Mouse (Mus musculus) kidney, embryonic 16.5 days (tissue): Measurements from ENCODE around the gene Pou3f1. TPM values are rescaled to one million over a fixed set of nuclear protein-coding genes. Genes with fewer than 3 reads are reported as not detected.
"Not testable (repeated sequence)": the region's sequence is repeated elsewhere in the genome, so short reads cannot be mapped to it uniquely, and the experiment has no call there.

Experiments used
- ATAC-seq: fragments of 200-750 bp; cut with Nextera tagmentation; 2 replicates; pipeline ENCODE4 v1.8.0; 2017; ENCODE audit warnings: moderate TSS enrichment; ENCODE audit not compliant: low FRiP score, low TSS enrichment
- H3K27ac ChIP-seq: fragments of 300-500 bp; sonication (generic); 2 replicates; pipeline ENCODE4 v1.5.1; 2014; ENCODE audit warnings: low read length
- H3K27me3 ChIP-seq: fragments of 300-500 bp; sonication (generic); 2 replicates; pipeline ENCODE4 v1.6.1; 2014; ENCODE audit warnings: low read length, control low read depth, mixed read lengths; ENCODE audit not compliant: insufficient read depth
- H3K36me3 ChIP-seq: fragments of 300-500 bp; sonication (generic); 2 replicates; pipeline ENCODE4 v1.6.1; 2014; ENCODE audit warnings: low read length, control low read depth, mixed read lengths; ENCODE audit not compliant: insufficient read depth
- H3K4me1 ChIP-seq: fragments of 300-500 bp; sonication (generic); 2 replicates; pipeline ENCODE4 v1.6.1; 2014; ENCODE audit warnings: low read length, control low read depth, mixed read lengths; ENCODE audit not compliant: insufficient read depth
- H3K4me2 ChIP-seq: fragments of 300-500 bp; sonication (generic); replicated peaks from 2 replicates; pipeline ENCODE4 v1.6.1; 2014; ENCODE audit warnings: low read depth, low read length
- H3K4me3 ChIP-seq: fragments of 300-500 bp; sonication (generic); 2 replicates; pipeline ENCODE4 v1.5.1; 2014; ENCODE audit warnings: mild to moderate bottlenecking, low read length
- H3K9ac ChIP-seq: fragments of 300-500 bp; sonication (generic); replicated peaks from 2 replicates; pipeline ENCODE4 v1.6.1; 2014; ENCODE audit warnings: low read length
- H3K9me3 ChIP-seq: fragments of 300-500 bp; sonication (generic); 2 replicates; pipeline ENCODE4 v1.6.1; 2016; ENCODE audit warnings: low read length, control low read depth
- WGBS: fragments of 180-500 bp; shearing (Covaris S2); extraction: QIAGEN DNeasy Blood & Tissue Kit; methylation state at CpG from one replicate; pipeline ENCODE4 v1.1.7; 2014; 5-methylcytosine and 5-hydroxymethylcytosine counted together
- polyA plus RNA-seq: library from polyadenylated mRNA; unstranded; fragments of >200 nt; fragmentation: Nextera tagmentation; extraction: Ambion mirVana; gene quantifications from 2 replicates; pipeline ENCODE4 v1.2.1, GENCODE M21; 2015

Gene Pou3f1
- polyA plus RNA-seq, 1 experiment from 2014 or later: 0.37 TPM

- H3K4me1 ChIP-seq: peaks cover 69% of the 10 kb centered on the region
- H3K4me3 ChIP-seq: no peak overlapping the region
- H3K4me2 ChIP-seq: peak overlapping the region; percentile 37
- no peaks in the 10 kb centered on the region for H3K36me3 ChIP-seq
- H3K9me3 ChIP-seq: no peaks in the 10 kb centered on the region
- H3K27ac ChIP-seq: peak overlapping the region; percentile 93
- 85% methylated on average over 23 of the region's 23 CpGs for WGBS
- peak overlapping the region; percentile 26; the same call in 1 of the 2 replicates for H3K9ac ChIP-seq
- no peaks in the 10 kb centered on the region for H3K27me3 ChIP-seq
- no peak for ATAC-seq
Measured at GRCm38 (mm10) chr4:124705661-124706269, 49.2 kb downstream of the Pou3f1 start.

DNA sequence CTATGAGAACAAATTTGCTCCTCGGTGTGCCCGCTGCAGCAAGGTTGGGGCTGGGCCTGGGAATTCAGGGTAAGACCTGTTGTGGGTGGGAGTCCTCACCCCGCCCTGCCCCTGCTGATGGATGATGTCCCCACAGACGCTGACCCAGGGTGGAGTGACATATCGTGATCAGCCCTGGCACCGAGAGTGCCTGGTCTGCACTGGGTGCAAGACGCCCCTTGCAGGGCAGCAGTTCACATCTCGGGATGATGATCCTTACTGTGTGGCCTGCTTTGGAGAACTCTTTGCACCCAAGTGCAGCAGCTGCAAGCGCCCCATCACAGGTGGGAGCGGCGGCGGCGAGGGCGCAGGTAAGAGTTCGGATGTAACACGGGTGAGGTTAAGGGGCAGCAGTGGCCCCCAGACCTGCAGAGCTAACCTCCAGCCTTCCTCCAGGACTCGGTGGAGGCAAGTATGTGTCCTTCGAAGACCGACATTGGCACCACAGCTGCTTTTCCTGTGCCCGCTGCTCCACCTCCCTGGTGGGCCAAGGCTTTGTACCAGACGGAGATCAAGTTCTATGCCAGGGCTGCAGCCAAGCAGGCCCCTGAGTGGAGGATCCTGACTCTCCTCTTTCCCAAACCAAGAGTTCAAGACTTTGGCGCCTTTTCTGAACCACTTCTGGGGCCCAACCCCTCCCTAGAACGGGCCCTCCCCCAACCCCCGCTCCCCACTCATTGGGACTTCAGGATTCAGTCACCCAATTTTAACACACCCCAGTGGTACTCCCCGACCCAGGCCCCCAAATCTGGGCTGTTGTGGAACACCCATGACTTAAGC lies 51.0 kb downstream of the Pou3f1 start:
- not testable (repeated sequence) for ATAC-seq

DNA sequence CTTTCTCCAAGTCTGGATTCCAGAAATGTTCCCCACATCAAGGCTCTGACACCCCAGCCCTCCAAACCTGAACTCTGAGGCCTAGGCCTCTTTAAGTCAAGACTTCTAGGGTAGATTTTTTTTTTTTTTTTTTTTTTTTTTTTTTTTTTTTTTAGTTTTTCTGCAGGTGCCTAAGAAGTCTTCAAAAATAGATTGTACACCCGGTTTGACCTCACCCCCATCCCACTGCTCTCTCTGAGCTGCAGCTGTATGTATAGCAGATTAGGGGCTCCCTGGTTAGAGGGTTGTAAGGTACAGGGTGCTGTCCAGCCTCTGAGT lies 51.6 kb downstream of the Pou3f1 start:
- not testable (repeated sequence) for H3K36me3 ChIP-seq, H3K9me3 ChIP-seq, ATAC-seq, H3K27me3 ChIP-seq
- H3K9ac ChIP-seq: peak overlapping the region; percentile 63; the same call in 1 of the 2 replicates
- peaks cover 54% of the 10 kb centered on the region for H3K4me1 ChIP-seq
- 20% methylated on average over 1 of the region's 1 CpGs for WGBS
- H3K4me3 ChIP-seq: peak overlapping the region; percentile 43; the same call in 1 of the 2 replicates
- H3K27ac ChIP-seq: peak overlapping the region; percentile 92
- peak overlapping the region; percentile 69 for H3K4me2 ChIP-seq

More for the DNA sequence above, 51.0 kb downstream of the Pou3f1 start:
- not testable (repeated sequence) for H3K9me3 ChIP-seq, H3K27me3 ChIP-seq, H3K9ac ChIP-seq, H3K36me3 ChIP-seq, H3K4me2 ChIP-seq, H3K4me3 ChIP-seq
- WGBS: 89% methylated on average over 25 of the region's 25 CpGs
- peak overlapping the region; percentile 92 for H3K27ac ChIP-seq
- peaks cover 56% of the 10 kb centered on the region for H3K4me1 ChIP-seq

- H3K4me1 ChIP-seq: peaks cover 48% of the 10 kb centered on the region
- peak overlapping the region; percentile 69 for H3K4me2 ChIP-seq
- peak overlapping the region; percentile 63 for H3K9ac ChIP-seq
Measured at GRCm38 (mm10) chr4:124708518-124709477, 52.2 kb downstream of the Pou3f1 start.

DNA sequence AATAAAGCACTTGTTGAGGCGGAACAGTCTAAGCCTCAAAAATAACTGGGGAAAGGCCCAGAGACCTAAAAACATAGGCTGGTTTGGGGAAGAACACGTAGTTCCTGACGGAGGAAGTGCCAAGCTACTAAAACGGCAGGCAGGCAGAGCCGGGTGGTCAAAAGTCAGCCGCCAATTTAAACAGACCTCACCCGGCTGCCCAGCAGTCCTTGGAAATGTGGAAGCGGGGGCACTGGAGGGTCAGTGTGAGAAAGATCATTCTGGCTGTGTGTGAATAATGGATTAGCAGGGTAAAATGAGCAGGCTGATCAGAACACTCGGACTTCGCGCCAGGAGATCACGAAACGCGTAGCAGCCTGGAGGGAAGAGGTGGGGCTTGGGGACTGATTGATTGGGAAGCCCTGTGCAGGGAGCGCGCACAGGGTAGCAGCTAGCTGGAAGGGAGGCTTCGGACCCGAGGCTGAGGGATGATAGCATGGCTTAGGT lies 53.4 kb downstream of the Pou3f1 start:
- Histone ChIP-seq H3K27ac (peak overlapping the region; percentile 92), H3K4me3 (peak overlapping the region; percentile 38), H3K4me2 (peak overlapping the region; percentile 69), H3K9me3 (no peaks in the 10 kb centered on the region), H3K27me3 (no peaks in the 10 kb centered on the region), H3K36me3 (no peaks in the 10 kb centered on the region), H3K9ac (peak overlapping the region; percentile 58), H3K4me1 (peaks cover 36% of the 10 kb centered on the region)
- 4% methylated on average over 18 of the region's 18 CpGs for WGBS
- no peak for ATAC-seq

More at GRCm38 (mm10) chr4:124708518-124709477, 52.2 kb downstream of the Pou3f1 start:
- Histone ChIP-seq H3K9me3 (no peaks in the 10 kb centered on the region), H3K36me3 (no peaks in the 10 kb centered on the region), H3K27me3 (no peaks in the 10 kb centered on the region), H3K4me3 (peak overlapping the region; percentile 43), H3K27ac (peak overlapping the region; percentile 92)
- WGBS: 1% methylated on average over 41 of the region's 41 CpGs
- ATAC-seq: peak; percentile 89

Other genes starting within 250 kb of the Pou3f1 start
- 0.19 TPM in 1 of 2 replicates, not detected in the other for gene 3100002H09Rik, start 46.0 kb upstream of the Pou3f1 start, polyA plus RNA-seq
- 65.4 and 72.5 TPM in 2 replicates for gene Utp11, start 36.8 kb downstream of the Pou3f1 start, polyA plus RNA-seq
- 6.6 and 8.1 TPM in 2 replicates for gene Fhl3, start 43.9 kb downstream of the Pou3f1 start, polyA plus RNA-seq
- 162 and 169 TPM in 2 replicates for gene Sf3a3, start 58.0 kb downstream of the Pou3f1 start, polyA plus RNA-seq
- gene Inpp5b, start 85.0 kb downstream of the Pou3f1 start, polyA plus RNA-seq: 34.7 and 35.0 TPM in 2 replicates
- 13.4 and 14.0 TPM in 2 replicates for gene Mtf1, start 145.3 kb downstream of the Pou3f1 start, polyA plus RNA-seq
- gene Yrdc, start 193.9 kb downstream of the Pou3f1 start, polyA plus RNA-seq: 34.8 and 37.2 TPM in 2 replicates
- gene 1110065P20Rik, start 194.4 kb downstream of the Pou3f1 start, polyA plus RNA-seq: 41.6 and 43.8 TPM in 2 replicates
- gene Maneal, start 205.4 kb downstream of the Pou3f1 start, polyA plus RNA-seq: 0.46 and 0.61 TPM in 2 replicates
- gene Epha10, start 224.1 kb downstream of the Pou3f1 start, polyA plus RNA-seq: 0.06 and 0.12 TPM in 2 replicates